Mouse (Mus musculus): ENCODE measurements around the gene Syk. TPM values are rescaled to one million over a fixed set of nuclear protein-coding genes. Genes with fewer than 3 reads are reported as not detected.
A peak's percentile ranks its signal among the peaks of the same experiment; 100 is the strongest.

Gene Syk
- total RNA-seq, 2 experiments from 2014 or later: 24.1 to 26.5 TPM

- DNase-seq: peak; percentile 59
These were observed 68.6 kb downstream of the Syk start for GRCm38 (mm10) chr13:52651383-52652252.

DNA sequence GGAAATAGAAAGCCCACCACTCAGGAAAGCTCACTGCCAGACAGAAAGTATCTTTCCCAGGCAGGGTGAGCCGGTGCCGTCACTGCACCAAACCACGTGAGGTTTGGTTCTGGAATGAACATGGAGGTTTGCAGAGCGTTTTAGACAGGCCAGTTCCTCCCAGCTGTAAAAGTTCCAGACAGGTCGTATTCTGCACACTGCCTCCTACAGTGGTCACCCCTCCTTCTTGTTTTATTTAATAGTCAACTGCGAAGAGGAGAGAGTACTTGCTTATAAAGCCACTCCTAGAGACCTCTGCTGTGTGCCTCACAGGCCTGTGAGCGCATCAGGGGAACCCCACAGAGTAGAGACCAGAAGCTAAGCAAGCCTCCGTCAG lies 69.3 kb downstream of the Syk start:
- DNase-seq: no peak

- DNase-seq: peak; percentile 53
These were observed 71.3 kb downstream of the Syk start for GRCm38 (mm10) chr13:52654081-52654829.

- DNase-seq: no peak
These were observed 71.9 kb downstream of the Syk start for GRCm38 (mm10) chr13:52654830-52655308.

- DNase-seq: no peak
These were observed 75.0 kb downstream of the Syk start for GRCm38 (mm10) chr13:52657966-52658365.

DNA sequence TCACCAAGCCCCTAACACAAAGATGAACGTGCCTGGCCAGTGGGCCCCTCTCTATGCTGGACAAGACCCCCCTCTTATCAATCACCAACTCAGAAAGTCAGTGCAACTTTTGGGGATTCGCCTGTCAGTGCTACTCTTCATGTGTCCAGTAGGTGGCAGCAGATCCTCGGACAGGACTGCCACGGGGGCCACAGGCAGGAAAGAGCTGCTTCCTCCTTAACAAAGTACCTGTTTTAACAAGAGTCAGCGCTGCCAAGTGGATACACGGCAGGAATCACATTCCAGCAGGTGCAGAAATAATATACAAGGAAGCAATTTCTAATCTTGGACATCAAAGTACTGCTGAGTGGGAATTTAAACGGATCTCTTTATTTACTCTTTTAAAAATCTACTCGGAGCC lies 75.5 kb downstream of the Syk start:
- DNase-seq: peak; percentile 68

- no peak for DNase-seq
These were observed 76.2 kb downstream of the Syk start for GRCm38 (mm10) chr13:52659171-52659665.

- DNase-seq: peak; percentile 12
These were observed 86.9 kb downstream of the Syk start for GRCm38 (mm10) chr13:52669889-52670288.

GRCm38 (mm10) chr13:52673272-52673671 lies 90.3 kb downstream of the Syk start:
- no peak for DNase-seq

- DNase-seq: no peak
These were observed 90.9 kb downstream of the Syk start for GRCm38 (mm10) chr13:52673856-52674255.

DNA sequence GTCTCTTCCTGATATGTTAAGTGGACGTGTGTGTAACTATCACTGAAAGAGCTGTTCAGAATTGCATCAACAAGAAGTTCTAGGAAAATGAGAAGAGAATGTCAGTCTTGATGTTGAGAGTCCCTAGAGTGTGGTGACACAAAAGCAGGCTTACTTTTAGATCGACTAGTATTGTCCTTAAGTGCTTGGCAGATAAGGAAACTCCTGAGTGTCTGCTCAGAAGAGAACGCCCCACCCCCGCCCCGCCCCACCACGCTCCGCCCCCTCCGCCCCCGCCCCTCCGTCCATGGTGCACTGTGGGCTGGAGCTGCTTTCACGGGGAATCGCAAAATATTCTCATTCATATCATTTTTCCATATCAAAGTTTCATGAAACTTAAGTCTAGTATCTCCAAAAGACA lies 91.9 kb downstream of the Syk start:
- DNase-seq: no peak

- DNase-seq: no peak
These were observed 92.7 kb downstream of the Syk start for GRCm38 (mm10) chr13:52675526-52676294.

GRCm38 (mm10) chr13:52676671-52677445 lies 93.9 kb downstream of the Syk start:
- no peak for DNase-seq

DNA sequence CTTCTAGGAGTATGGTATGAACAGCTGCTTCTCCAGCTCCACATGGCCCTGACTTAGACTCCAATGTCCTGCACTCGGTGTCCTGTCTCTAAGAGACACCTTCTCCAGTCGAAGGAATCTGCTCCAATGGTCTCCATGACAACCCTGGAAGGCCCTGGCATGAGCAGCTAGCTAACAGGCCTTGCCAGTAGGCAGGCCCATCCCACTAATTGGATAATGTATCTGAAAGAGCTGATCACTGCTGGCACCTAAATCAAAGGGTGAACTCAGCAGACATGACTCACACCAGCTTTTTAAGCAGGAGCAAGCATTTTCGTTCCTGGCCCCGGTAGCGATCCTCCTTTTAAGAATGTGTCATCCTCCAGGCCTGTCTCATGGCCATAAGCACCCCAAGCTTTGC lies 96.9 kb downstream of the Syk start:
- DNase-seq: no peak

- DNase-seq: no peak
These were observed 99.1 kb downstream of the Syk start for GRCm38 (mm10) chr13:52682107-52682506.

DNA sequence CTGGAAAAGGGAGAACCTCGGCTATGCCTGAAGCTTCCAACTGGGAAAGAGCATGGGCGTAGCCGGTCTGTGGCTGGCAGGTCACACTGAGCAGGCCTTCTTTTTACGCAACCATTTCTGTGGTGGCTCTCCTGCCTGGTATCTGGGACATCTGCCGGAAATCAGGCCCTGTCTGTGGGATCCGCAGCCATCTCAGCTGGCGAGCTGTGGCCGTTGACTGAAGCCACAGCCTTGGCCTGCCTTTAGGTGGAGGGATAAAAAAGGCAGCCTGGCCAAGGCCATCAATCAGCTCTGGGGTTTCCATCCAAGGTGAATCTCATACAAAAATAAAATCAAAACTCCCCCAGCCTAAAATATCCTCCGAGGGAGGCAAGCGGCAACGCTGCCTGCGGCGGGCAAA lies 107.5 kb downstream of the Syk start:
- DNase-seq: no peak

DNA sequence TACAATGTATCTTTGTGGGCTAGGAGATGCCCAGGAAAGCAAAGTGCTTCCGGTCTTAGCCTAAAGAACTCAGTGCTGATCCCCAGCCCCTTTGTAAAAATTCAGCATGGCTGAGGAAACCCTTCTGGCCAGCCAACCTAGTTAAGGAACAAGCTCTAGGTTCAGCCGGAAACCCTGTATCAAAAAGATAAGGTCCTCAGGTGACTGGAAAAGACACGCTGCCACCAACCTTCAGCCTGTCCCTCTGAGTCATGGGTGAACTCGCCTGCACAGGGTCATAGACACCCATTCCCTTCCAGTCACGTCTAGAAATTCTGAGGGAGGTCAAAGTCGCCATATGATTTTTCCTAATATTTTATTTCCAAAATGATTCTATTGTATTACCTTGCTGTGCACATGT lies 109.3 kb downstream of the Syk start:
- DNase-seq: no peak

DNA sequence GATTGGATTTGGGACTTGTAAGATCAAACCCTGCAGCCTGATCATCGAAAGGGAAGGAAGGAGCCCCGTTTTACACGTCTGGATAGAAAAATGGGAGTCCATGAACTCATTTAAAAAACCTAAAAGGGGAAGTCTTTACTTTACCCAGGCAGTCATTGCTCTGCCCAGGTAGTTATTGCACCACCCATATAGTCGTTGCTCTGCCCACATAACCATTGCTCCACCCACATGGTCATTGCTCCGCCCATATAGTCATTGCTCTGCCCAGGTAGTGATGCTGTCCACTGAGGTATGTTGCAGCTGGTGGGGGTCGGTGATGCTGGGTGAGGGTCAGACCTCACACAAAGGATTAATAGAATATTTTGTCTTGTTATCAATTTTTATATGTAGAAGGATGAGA lies 111.9 kb downstream of the Syk start:
- DNase-seq: no peak
